Mouse (Mus musculus) thymus, adult 2 months (tissue): ENCODE data around the gene Angptl2.

Source experiments
- CTCF ChIP-seq: fragments of 200-500 bp; IDR thresholded peaks from 2 replicates; pipeline ENCODE4 v1.5.1; 2012; ENCODE audit warnings: mild to moderate bottlenecking, control low read depth, low read length, moderate library complexity, borderline replicate concordance; ENCODE audit not compliant: control insufficient read depth, poor library complexity, insufficient read depth; ENCODE audit errors: extremely low read depth
- POLR2A ChIP-seq: fragments of 200-500 bp; IDR thresholded peaks from 2 replicates; pipeline ENCODE4 v1.6.1; 2012; ENCODE audit warnings: mild to moderate bottlenecking, low read length, control low read depth, moderate library complexity; ENCODE audit not compliant: control insufficient read depth, poor library complexity, insufficient read depth; ENCODE audit errors: extremely low read depth

DNA sequence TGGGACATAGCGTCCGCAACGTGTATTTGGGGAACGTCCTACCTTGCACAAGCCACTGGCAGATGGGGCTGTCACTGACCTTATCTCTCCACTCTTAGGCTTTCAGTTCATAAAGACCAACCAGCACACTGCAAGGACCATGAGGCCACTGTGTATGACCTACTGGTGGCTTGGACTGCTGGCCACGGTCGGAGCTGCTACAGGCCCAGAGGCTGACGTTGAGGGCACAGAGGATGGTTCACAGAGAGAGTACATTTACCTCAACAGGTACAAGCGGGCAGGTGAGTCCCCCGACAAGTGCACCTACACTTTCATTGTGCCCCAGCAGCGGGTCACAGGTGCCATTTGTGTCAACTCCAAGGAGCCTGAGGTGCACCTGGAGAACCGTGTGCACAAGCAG is 12.2 kb downstream of the Angptl2 start:
- TF ChIP-seq POLR2A = no peak
- TF ChIP-seq CTCF = no peak
